Comparison of ENCODE assay signal across 18 mouse cellular contexts in the genomic region with DNA sequence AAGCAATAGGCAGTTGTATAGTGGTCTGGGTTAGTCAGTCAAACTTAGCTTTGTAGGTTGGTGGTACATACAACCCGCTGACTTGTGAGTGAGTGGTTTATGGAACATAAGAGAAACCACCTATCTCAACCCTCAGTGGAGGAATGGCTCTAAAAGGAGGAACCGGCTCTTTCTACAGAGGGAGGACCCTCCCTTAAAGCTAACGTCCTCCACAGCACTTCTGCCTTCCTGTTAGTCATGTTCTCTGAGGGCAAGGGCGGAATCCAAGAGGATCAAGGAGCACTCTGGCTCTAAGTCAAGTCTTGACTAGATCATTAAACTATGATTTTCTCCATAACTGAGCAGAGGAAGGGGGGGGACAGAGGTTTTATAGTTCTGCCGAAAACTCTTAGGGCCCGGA. TPM values are rescaled to one million over a fixed set of nuclear protein-coding genes. Genes with fewer than 3 reads are reported as not detected.
A peak's percentile ranks its signal among the peaks of the same experiment; 100 is the strongest.
DNase-seq lines count a peak whose midpoint lies in the region; ATAC-seq and TF ChIP-seq lines count a peak whose summit lies in the region.
"Had no signal": no experiment of that assay in that cellular context is flagged by ENCODE, and none has a peak within 500 bp of the region (broad histone marks: within the 10 kb centered on the region; RNA-seq: fewer than 3 reads in every experiment).

No protein-coding gene starts in this region.

- no peak for TF ChIP-seq CTCF in MEL (IDR thresholded peaks at IDR 0.05 in 2 of 3, conservative IDR thresholded peaks at IDR 0.05 in 1 of 3; ENCODE audit: control insufficient read depth in 1 of 3, insufficient read depth in 1 of 3, low read depth in 2 of 3, low read length in 3 of 3, poor library complexity in 1 of 3, severe bottlenecking in 1 of 3)

- H3K79me2 ChIP-seq in MEL (ENCODE audit: control insufficient read depth, insufficient read depth, low read length, poor library complexity) = peaks cover 13% of the 10 kb centered on the region

- H3K27me3 ChIP-seq in MEL (ENCODE audit: control insufficient read depth in 1 of 2, insufficient read depth in 2 of 2, low read length in 2 of 2) = no peaks in the 10 kb centered on the region
- H3K27me3 ChIP-seq: embryonic facial prominence, embryonic 12.5 days; heart, embryonic 13.5 days; liver, embryonic 13.5 days had no signal

- no peak for TF ChIP-seq RAD21 in MEL (IDR thresholded peaks at IDR 0.05; ENCODE audit: low read depth, low read length)

- peak; percentile 36 to 69 for DNase-seq in lung, adult 18-20 months
- no peak for DNase-seq in lung, postnatal 14 days
- DNase-seq in MEL (ENCODE audit: low read depth, low spot score) = peak; percentile 59
- DNase-seq in layer of hippocampus, postnatal 10 days (ENCODE audit: low spot score in 2 of 2) = no peak
- no peak for DNase-seq in urinary bladder, postnatal 10 days (ENCODE audit: low spot score)
- DNase-seq: cerebellum, adult 11-12 months; cerebellum, postnatal 36 days; gastrocnemius, postnatal 36 days; kidney, postnatal 25 days; left cerebral cortex, postnatal 4 days; liver, embryonic 13.5 days; midbrain, embryonic 14.5 days had no signal

- peaks cover 2 to 21% of the 10 kb centered on the region in 2 experiments; a peak in 3 of 4 replicates for H3K36me3 ChIP-seq in MEL (ENCODE audit: control insufficient read depth in 1 of 2, insufficient read depth in 2 of 2, low read length in 2 of 2)

- peaks cover 12 to 15% of the 10 kb centered on the region in 2 experiments for H3K4me1 ChIP-seq in MEL (ENCODE audit: control insufficient read depth in 1 of 2, insufficient read depth in 2 of 2, low read length in 2 of 2)

- no peak for TF ChIP-seq POLR2A in MEL (IDR thresholded peaks at IDR 0.05; ENCODE audit: control insufficient read depth in 1 of 2, insufficient read depth in 1 of 2, low read depth in 1 of 2, low read length in 2 of 2, poor library complexity in 1 of 2)

- TF ChIP-seq EP300 in MEL (IDR thresholded peaks at IDR 0.05; ENCODE audit: low read depth in 1 of 2, low read length in 2 of 2) = no peak

- ATAC-seq in common myeloid progenitor, adult 5-6 weeks (replicated peaks; ENCODE audit: low read depth, poor library complexity, severe bottlenecking) = peak; percentile 79
- peak; percentile 66 for ATAC-seq in monocyte, adult 5-6 weeks (replicated peaks; ENCODE audit: insufficient number of reproducible peaks, low FRiP score, low TSS enrichment, poor library complexity, severe bottlenecking)

- no peak overlapping the region for H3K27ac ChIP-seq in MEL (ENCODE audit: control insufficient read depth, low read depth, low read length)
- H3K27ac ChIP-seq: embryonic facial prominence, embryonic 12.5 days; forebrain, embryonic 10.5 days; heart, embryonic 13.5 days; hindbrain, embryonic 10.5 days; liver, embryonic 13.5 days had no signal

- H3K9me3 ChIP-seq in MEL (replicated peaks; ENCODE audit: insufficient read depth, low read length) = no peaks in the 10 kb centered on the region
- H3K9me3 ChIP-seq: embryonic facial prominence, embryonic 12.5 days; forebrain, embryonic 10.5 days; heart, embryonic 13.5 days; hindbrain, embryonic 10.5 days; liver, embryonic 13.5 days had no signal

- H3K4me3 ChIP-seq in MEL (ENCODE audit: control insufficient read depth in 1 of 2, insufficient read depth in 1 of 2, low read depth in 2 of 2, low read length in 2 of 2) = no peak overlapping the region
- H3K4me3 ChIP-seq: embryonic facial prominence, embryonic 12.5 days; forebrain, embryonic 10.5 days; heart, embryonic 13.5 days; hindbrain, embryonic 10.5 days; liver, embryonic 13.5 days had no signal

- no peak overlapping the region for H3K9ac ChIP-seq in MEL (ENCODE audit: control insufficient read depth, low read depth, low read length, poor library complexity, severe bottlenecking)
- H3K9ac ChIP-seq: embryonic facial prominence, embryonic 12.5 days; heart, embryonic 13.5 days; liver, embryonic 13.5 days had no signal

TF ChIP-seq in MEL, 35 proteins besides CTCF, POLR2A, EP300 and RAD21:
- TF ChIP-seq JUND (IDR thresholded peaks at IDR 0.05; ENCODE audit: low read depth, low read length) = no peak
- no peak for TF ChIP-seq POLR2AphosphoS5 (IDR thresholded peaks at IDR 0.05; ENCODE audit: borderline replicate concordance, low read depth, low read length)
- TF ChIP-seq RCOR1 (IDR thresholded peaks at IDR 0.05; ENCODE audit: low read depth, low read length) = no peak
- TF ChIP-seq E2F4 (IDR thresholded peaks at IDR 0.05; ENCODE audit: borderline replicate concordance, low read depth, low read length) = no peak
- TF ChIP-seq SIN3A (IDR thresholded peaks at IDR 0.05; ENCODE audit: low read length) = 0 out of 2 replicates have a peak, but pooled peaks have one; percentile 16

RNA-seq across cellular contexts. Expression of a gene that starts 5.4 kb away (rescaled TPM):
- total RNA-seq in MEL (2012; rRNA removed) = 45.2 and 48.9 TPM in 2 replicates
- 10 to 100 TPM in 1 of 2 experiments, not detected in 1; 63.1 TPM for polyA plus RNA-seq in MEL (2012; ENCODE audit: insufficient read depth in 1 of 2, insufficient read length in 2 of 2, low read depth in 1 of 2, low replicate concordance in 2 of 2, missing spikeins in 1 of 2)
- 46.6 and 49.1 TPM in 2 replicates for total RNA-seq in common myeloid progenitor, adult 5-6 weeks (2017)
- total RNA-seq in monocyte, adult 5-6 weeks (2017) = 69.6 to 85.5 TPM (median 78.1 TPM) in 3 replicates
- 10 to 100 TPM; 36.7 to 38.0 TPM for total RNA-seq in layer of hippocampus, postnatal 10 days (2021)

RNA-seq across cellular contexts. Expression of a gene that starts 5.5 kb away (rescaled TPM):
- total RNA-seq in MEL (2012; rRNA removed) = 60.4 and 70.6 TPM in 2 replicates
- polyA plus RNA-seq in MEL (2012; ENCODE audit: insufficient read depth in 1 of 2, insufficient read length in 2 of 2, low read depth in 1 of 2, low replicate concordance in 2 of 2, missing spikeins in 1 of 2) = 10 to 100 TPM in 1 of 2 experiments, not detected in 1; 71.1 TPM
- 59.2 and 61.6 TPM in 2 replicates for total RNA-seq in common myeloid progenitor, adult 5-6 weeks (2017)
- 25.3 to 50.1 TPM (median 44.7 TPM) in 3 replicates for total RNA-seq in monocyte, adult 5-6 weeks (2017)
- 10 to 100 TPM; 53.6 to 62.5 TPM for total RNA-seq in layer of hippocampus, postnatal 10 days (2021)

Comparison
In these comparisons a context has a peak if more than half of its experiments do, and no peak if none do; other contexts are left out.
1. DNase-seq: peak in lung, adult 18-20 months (2 of 2) and MEL (single experiment); none in lung, postnatal 14 days (single experiment), layer of hippocampus, postnatal 10 days (0 of 2) and urinary bladder, postnatal 10 days (single experiment).